Mouse (Mus musculus) midbrain, embryonic 14.5 days (tissue): Measurements from ENCODE around the gene Polr1a. TPM values are rescaled to one million over a fixed set of nuclear protein-coding genes. Genes with fewer than 3 reads are reported as not detected.
A peak's percentile ranks its signal among the peaks of the same experiment; 100 is the strongest.
"Not testable (repeated sequence)": the region's sequence is repeated elsewhere in the genome, so short reads cannot be mapped to it uniquely, and the experiment has no call there.

Experiments
- ATAC-seq: fragments of 200-750 bp; cut with Nextera tagmentation; 2 replicates; pipeline ENCODE4 v1.8.0; 2017; ENCODE audit warnings: moderate number of reproducible peaks, moderate library complexity; ENCODE audit not compliant: low FRiP score, low TSS enrichment
- DNase-seq: peaks from one replicate; pipeline ENCODE4 v3.0.0-alpha.2; 2015
- H3K27ac ChIP-seq: fragments of 300-500 bp; sonication (generic); replicated peaks from 2 replicates; pipeline ENCODE4 v1.5.1; 2014; ENCODE audit warnings: mild to moderate bottlenecking, low read depth, low read length, moderate library complexity
- H3K27me3 ChIP-seq: fragments of 300-500 bp; sonication (generic); 2 replicates; pipeline ENCODE4 v1.6.1; 2014; ENCODE audit warnings: low read length, control low read depth, mixed read lengths; ENCODE audit not compliant: control insufficient read depth, insufficient read depth
- H3K36me3 ChIP-seq: fragments of 300-500 bp; sonication (generic); 2 replicates; pipeline ENCODE4 v1.6.1; 2014; ENCODE audit warnings: low read length, control low read depth; ENCODE audit not compliant: control insufficient read depth, insufficient read depth
- H3K4me1 ChIP-seq: fragments of 300-500 bp; sonication (generic); 2 replicates; pipeline ENCODE4 v1.6.1; 2014; ENCODE audit warnings: mild to moderate bottlenecking, antibody characterized with exemption, low read length, control low read depth; ENCODE audit not compliant: control insufficient read depth, insufficient read depth
- H3K4me2 ChIP-seq: fragments of 300-500 bp; sonication (generic); 2 replicates; pipeline ENCODE4 v1.6.1; 2014; ENCODE audit warnings: mild to moderate bottlenecking, low read length, moderate library complexity
- H3K4me3 ChIP-seq: fragments of 300-500 bp; sonication (generic); replicated peaks from 2 replicates; pipeline ENCODE4 v1.5.1; 2014; ENCODE audit warnings: low read depth, low read length
- H3K9ac ChIP-seq: fragments of 300-500 bp; sonication (generic); replicated peaks from 2 replicates; pipeline ENCODE4 v1.6.1; 2014; ENCODE audit warnings: mild to moderate bottlenecking, low read length, moderate library complexity
- H3K9me3 ChIP-seq: fragments of 300-500 bp; sonication (generic); 2 replicates; pipeline ENCODE4 v1.6.1; 2016; ENCODE audit warnings: low read length, control low read depth, mixed read lengths; ENCODE audit not compliant: control insufficient read depth
- WGBS: fragments of 180-500 bp; shearing (Covaris S2); extraction: QIAGEN DNeasy Blood & Tissue Kit; methylation state at CpG from one replicate; pipeline ENCODE4 v1.1.7; 2014; 5-methylcytosine and 5-hydroxymethylcytosine counted together
- polyA plus RNA-seq: library from polyadenylated mRNA; unstranded; fragments of >200 nt; fragmentation: Nextera tagmentation; extraction: Ambion mirVana; gene quantifications from 2 replicates; pipeline ENCODE4 v1.2.1, GENCODE M21; 2014

The Polr1a gene
- polyA plus RNA-seq, 1 experiment from 2014 or later: 17.4 TPM

DNA sequence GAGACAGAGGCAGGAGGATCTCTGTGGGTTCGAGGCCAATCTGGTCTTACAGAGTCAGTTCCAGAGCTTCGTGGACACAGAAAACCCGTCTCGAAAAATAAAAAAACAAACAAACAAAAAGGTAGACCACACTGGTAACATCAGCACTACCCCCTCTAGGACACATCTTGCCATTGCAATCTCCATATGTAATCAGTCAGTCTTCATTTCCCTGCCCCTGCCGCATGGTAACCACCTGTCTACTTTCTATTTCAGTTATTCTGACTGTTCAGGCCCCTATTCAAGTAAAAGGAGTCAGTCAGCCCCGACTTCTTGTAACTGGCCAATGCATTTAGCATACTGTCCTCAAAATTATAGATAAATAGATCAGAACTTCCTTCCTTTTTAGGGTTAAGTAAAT lies 987 bp downstream of the Polr1a start:
- WGBS: 82% methylated on average over 6 of the region's 6 CpGs
- no peak overlapping the region for H3K9ac ChIP-seq
- peaks cover 4% of the 10 kb centered on the region for H3K4me1 ChIP-seq
- H3K27me3 ChIP-seq: no peaks in the 10 kb centered on the region
- peaks cover 25% of the 10 kb centered on the region for H3K36me3 ChIP-seq
- H3K4me3 ChIP-seq: peak overlapping the region; percentile 64; the same call in 1 of the 2 replicates
- DNase-seq (no peak), ATAC-seq (no peak)
- no peaks in the 10 kb centered on the region for H3K9me3 ChIP-seq
- H3K4me2 ChIP-seq: peak overlapping the region; percentile 83
- H3K27ac ChIP-seq: no peak overlapping the region

DNA sequence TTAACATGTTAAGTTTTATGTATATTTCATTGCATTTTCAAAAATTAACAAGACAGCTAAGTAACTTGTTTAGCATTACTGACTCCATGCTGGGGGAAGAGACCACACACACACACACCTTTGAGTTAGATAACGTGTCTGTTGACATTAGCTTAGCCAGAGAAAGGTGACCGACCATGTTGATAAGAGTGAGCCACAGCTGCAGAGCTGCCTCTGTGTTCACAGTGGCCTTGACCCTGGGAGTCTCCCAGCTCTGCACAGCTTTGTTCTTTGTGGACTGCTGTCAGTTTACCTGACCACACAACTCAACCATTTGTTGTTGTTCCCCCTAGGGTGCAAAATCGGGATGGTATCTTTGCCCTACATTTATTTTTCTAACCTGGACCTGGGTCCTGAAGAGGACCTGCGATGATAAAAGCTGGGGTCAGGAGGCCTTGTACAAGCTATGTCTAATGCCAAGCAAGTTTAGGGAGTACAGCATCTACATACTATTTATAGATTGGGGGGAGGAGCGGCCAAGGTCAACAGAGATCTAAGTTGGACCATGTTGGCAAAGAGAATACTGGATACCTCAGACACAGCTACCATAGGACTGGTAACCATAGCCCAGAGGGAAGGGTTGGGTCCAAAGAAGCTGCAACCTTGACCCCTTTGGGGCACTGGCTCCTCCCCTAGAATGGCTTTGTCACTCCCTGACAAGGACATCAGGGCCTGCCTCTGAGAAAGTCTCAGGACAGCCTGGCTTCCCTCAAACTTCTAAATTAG lies 3.0 kb downstream of the Polr1a start:
- WGBS: 94% methylated on average over 5 of the region's 5 CpGs
- no peak for ATAC-seq

GRCm38 (mm10) chr6:71920752-71921151 lies 11.9 kb downstream of the Polr1a start:
- DNase-seq (no peak), ATAC-seq (no peak)
- Histone ChIP-seq H3K9me3 (no peaks in the 10 kb centered on the region), H3K36me3 (peaks cover 79% of the 10 kb centered on the region), H3K27ac (no peak overlapping the region), H3K27me3 (no peaks in the 10 kb centered on the region), H3K4me3 (no peak overlapping the region), H3K4me2 (no peak overlapping the region), H3K4me1 (no peaks in the 10 kb centered on the region), H3K9ac (no peak overlapping the region)
- WGBS: 96% methylated on average over 7 of the region's 7 CpGs

More for the DNA sequence above, 3.0 kb downstream of the Polr1a start:
- no peaks in the 10 kb centered on the region for H3K27me3 ChIP-seq
- peaks cover 4% of the 10 kb centered on the region for H3K4me1 ChIP-seq
- H3K4me2 ChIP-seq: no peak overlapping the region
- no peak overlapping the region for H3K9ac ChIP-seq
- H3K36me3 ChIP-seq: peaks cover 30% of the 10 kb centered on the region
- H3K4me3 ChIP-seq: no peak overlapping the region
- no peak for DNase-seq
- H3K9me3 ChIP-seq: no peaks in the 10 kb centered on the region
- H3K27ac ChIP-seq: no peak overlapping the region

GRCm38 (mm10) chr6:71925233-71925632 lies 16.4 kb downstream of the Polr1a start:
- not testable (repeated sequence) for H3K4me2 ChIP-seq, H3K27me3 ChIP-seq, DNase-seq, ATAC-seq, H3K9ac ChIP-seq, H3K9me3 ChIP-seq, H3K4me1 ChIP-seq, H3K4me3 ChIP-seq, H3K27ac ChIP-seq
- H3K36me3 ChIP-seq: peaks cover 76% of the 10 kb centered on the region
- 90% methylated on average over 5 of the region's 5 CpGs for WGBS

DNA sequence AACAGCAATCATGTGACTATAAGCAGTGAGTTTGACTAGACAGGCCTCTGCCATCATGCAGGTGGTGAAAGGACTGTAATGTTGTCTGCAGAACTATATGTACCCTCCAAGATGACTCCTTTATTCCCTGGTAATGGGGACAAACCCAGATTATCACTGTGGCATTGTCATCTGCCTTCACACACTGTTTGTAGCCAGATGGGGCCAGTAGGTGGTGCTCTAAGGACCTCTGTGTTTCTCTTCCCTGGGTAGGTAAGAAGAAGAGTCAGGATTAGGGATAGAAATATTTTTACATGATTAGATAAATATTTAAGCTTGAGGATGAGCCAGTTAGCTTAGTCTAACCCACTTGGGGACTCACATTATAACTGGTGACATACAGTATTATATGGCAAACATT lies 19.1 kb downstream of the Polr1a start:
- no peak for ATAC-seq
- H3K27ac ChIP-seq: no peak overlapping the region
- no peaks in the 10 kb centered on the region for H3K4me1 ChIP-seq
- H3K36me3 ChIP-seq: peaks cover 76% of the 10 kb centered on the region
- no peak overlapping the region for H3K4me3 ChIP-seq
- H3K9ac ChIP-seq: no peak overlapping the region
- H3K9me3 ChIP-seq: no peaks in the 10 kb centered on the region
- no peak overlapping the region for H3K4me2 ChIP-seq
- peak; percentile 85 for DNase-seq
- no peaks in the 10 kb centered on the region for H3K27me3 ChIP-seq

DNA sequence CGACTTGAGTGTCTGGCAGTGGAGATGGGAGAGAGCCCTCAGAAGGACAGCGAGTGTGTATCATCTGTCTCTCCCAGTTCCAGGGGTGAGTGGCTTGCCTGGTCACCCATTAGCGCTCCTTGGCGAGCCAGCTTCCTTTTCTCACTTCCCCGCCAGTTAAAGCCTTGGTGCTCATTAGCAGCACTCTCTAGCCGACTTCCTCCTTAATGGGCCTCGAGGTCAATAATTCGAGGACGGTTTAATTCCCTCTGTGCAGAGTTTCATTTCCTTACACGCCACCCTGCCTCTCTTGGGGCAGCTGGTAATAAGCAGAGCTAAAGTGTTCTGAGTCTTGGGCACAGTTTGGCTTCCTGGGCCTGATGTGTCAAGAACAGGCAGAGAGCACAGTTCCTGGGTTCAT lies 21.2 kb downstream of the Polr1a start:
- 95% methylated on average over 10 of the region's 10 CpGs for WGBS

GRCm38 (mm10) chr6:71930830-71931437 lies 22.1 kb downstream of the Polr1a start:
- no peak overlapping the region for H3K4me3 ChIP-seq
- WGBS: 90% methylated on average over 12 of the region's 12 CpGs
- peaks cover 77% of the 10 kb centered on the region for H3K36me3 ChIP-seq
- H3K9ac ChIP-seq: no peak overlapping the region
- no peaks in the 10 kb centered on the region for H3K9me3 ChIP-seq
- no peaks in the 10 kb centered on the region for H3K27me3 ChIP-seq
- no peak overlapping the region for H3K27ac ChIP-seq
- DNase-seq (no peak), ATAC-seq (no peak)
- no peaks in the 10 kb centered on the region for H3K4me1 ChIP-seq
- no peak overlapping the region for H3K4me2 ChIP-seq

More for the DNA sequence above, 21.2 kb downstream of the Polr1a start:
- ATAC-seq (no peak), DNase-seq (no peak)
- Histone ChIP-seq H3K9me3 (no peaks in the 10 kb centered on the region), H3K4me2 (no peak overlapping the region), H3K27me3 (no peaks in the 10 kb centered on the region), H3K27ac (no peak overlapping the region), H3K9ac (no peak overlapping the region), H3K4me3 (no peak overlapping the region), H3K4me1 (no peaks in the 10 kb centered on the region), H3K36me3 (peaks cover 71% of the 10 kb centered on the region)

GRCm38 (mm10) chr6:71932347-71932746 lies 23.5 kb downstream of the Polr1a start:
- no peaks in the 10 kb centered on the region for H3K9me3 ChIP-seq
- H3K4me1 ChIP-seq: no peaks in the 10 kb centered on the region
- no peak overlapping the region for H3K27ac ChIP-seq
- no peak overlapping the region for H3K4me3 ChIP-seq
- H3K4me2 ChIP-seq: no peak overlapping the region
- H3K9ac ChIP-seq: no peak overlapping the region
- H3K27me3 ChIP-seq: no peaks in the 10 kb centered on the region
- ATAC-seq (no peak), DNase-seq (no peak)
- WGBS: 89% methylated on average over 5 of the region's 5 CpGs
- H3K36me3 ChIP-seq: peaks cover 79% of the 10 kb centered on the region

DNA sequence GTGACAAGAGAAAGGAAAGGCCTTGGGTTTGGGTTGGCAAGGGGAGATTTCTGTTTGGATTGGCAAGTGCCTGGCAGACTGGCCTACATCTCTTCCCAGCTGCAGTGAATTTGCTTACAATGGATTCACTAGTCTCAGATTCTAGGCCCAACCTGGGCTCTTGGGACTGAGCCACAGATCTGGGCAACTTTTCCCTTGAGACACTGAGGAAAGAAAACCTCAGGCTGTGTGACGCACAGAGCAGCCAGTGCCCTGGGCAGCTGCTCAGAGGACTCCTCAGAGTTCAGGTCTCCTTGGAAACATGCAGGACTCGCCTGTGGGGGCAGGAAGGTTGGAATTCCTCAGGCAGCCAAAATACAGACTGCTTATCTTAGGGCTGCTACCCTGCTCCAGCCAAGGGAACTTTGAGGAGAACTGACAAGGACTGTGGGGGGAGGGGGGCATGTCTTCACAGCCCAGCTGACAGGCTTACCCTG lies 25.3 kb downstream of the Polr1a start:
- Histone ChIP-seq H3K4me2 (no peak overlapping the region), H3K4me1 (no peaks in the 10 kb centered on the region), H3K9me3 (no peaks in the 10 kb centered on the region), H3K36me3 (peaks cover 87% of the 10 kb centered on the region), H3K4me3 (no peak overlapping the region), H3K27me3 (no peaks in the 10 kb centered on the region), H3K9ac (no peak overlapping the region), H3K27ac (no peak overlapping the region)
- WGBS: 61% methylated on average over 2 of the region's 2 CpGs
- ATAC-seq: no peak
- DNase-seq: peak; percentile 20
